Mouse (Mus musculus) ES-Bruce4 (cell line): ENCODE measurements around the gene Itgb3.

ENCODE experiments used
- CTCF ChIP-seq: IDR thresholded peaks from one replicate; pipeline ENCODE4 v1.8.1; 2011; ENCODE audit warnings: low read depth, low read length
- EP300 ChIP-seq: IDR thresholded peaks from 2 replicates; pipeline ENCODE4 v1.6.1; 2011; ENCODE audit warnings: low read depth, low read length; ENCODE audit not compliant: insufficient read depth
- POLR2A ChIP-seq: IDR thresholded peaks from one replicate; pipeline ENCODE4 v1.8.1; 2011; ENCODE audit warnings: low read length; ENCODE audit not compliant: insufficient read depth

DNA sequence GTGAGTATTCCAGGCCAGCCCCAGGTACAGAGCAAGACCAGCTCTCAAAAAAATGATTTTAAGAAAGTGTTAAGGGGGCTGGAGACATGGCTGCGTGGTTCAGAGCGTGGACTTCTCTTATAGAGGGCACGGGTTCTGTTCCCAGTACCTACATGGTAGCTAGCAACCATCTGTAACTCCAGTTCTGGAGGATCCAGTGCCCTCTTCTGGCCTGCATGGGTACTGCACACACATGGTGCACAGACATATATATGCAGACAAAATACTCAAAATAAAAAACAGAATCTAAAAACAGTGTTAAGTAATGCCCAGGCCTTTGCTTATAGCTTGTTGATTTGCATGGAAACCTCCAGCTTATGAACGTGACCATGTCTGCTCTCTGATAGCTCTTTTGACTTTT, 52.8 kb downstream of the Itgb3 start:
- TF ChIP-seq CTCF (no peak), EP300 (no peak), POLR2A (no peak)
